Mouse (Mus musculus): ENCODE measurements around the gene Trim2.
A peak's percentile ranks its signal among the peaks of the same experiment; 100 is the strongest.

The Trim2 gene

GRCm38 (mm10) chr3:84284796-84285195 is 21.9 kb downstream of the Trim2 start:
- no peak for DNase-seq

- no peak for DNase-seq
These were observed 23.2 kb downstream of the Trim2 start for GRCm38 (mm10) chr3:84283524-84283923.

- no peak for DNase-seq
These were observed 24.7 kb downstream of the Trim2 start for GRCm38 (mm10) chr3:84281936-84282371.

- no peak for DNase-seq
These were observed 27.9 kb downstream of the Trim2 start for GRCm38 (mm10) chr3:84278809-84279208.

GRCm38 (mm10) chr3:84275124-84275523 is 31.6 kb downstream of the Trim2 start:
- DNase-seq: no peak

- DNase-seq: no peak
These were observed 34.2 kb downstream of the Trim2 start for GRCm38 (mm10) chr3:84272293-84273015.

GRCm38 (mm10) chr3:84271794-84272193 is 34.9 kb downstream of the Trim2 start:
- DNase-seq: no peak

- no peak for DNase-seq
These were observed 35.6 kb downstream of the Trim2 start for GRCm38 (mm10) chr3:84271058-84271457.

GRCm38 (mm10) chr3:84270624-84270995 is 36.1 kb downstream of the Trim2 start:
- no peak for DNase-seq

GRCm38 (mm10) chr3:84269987-84270623 is 36.6 kb downstream of the Trim2 start:
- DNase-seq: no peak

- DNase-seq: no peak
These were observed 38.2 kb downstream of the Trim2 start for GRCm38 (mm10) chr3:84268434-84268833.

GRCm38 (mm10) chr3:84266391-84266931 is 40.2 kb downstream of the Trim2 start:
- DNase-seq: no peak

- DNase-seq: no peak
These were observed 41.6 kb downstream of the Trim2 start for GRCm38 (mm10) chr3:84265084-84265483.

GRCm38 (mm10) chr3:84264395-84264794 is 42.3 kb downstream of the Trim2 start:
- no peak for DNase-seq

GRCm38 (mm10) chr3:84262804-84263203 is 43.9 kb downstream of the Trim2 start:
- DNase-seq: no peak

GRCm38 (mm10) chr3:84261863-84262262 is 44.8 kb downstream of the Trim2 start:
- DNase-seq: no peak

- no peak for DNase-seq
These were observed 45.8 kb downstream of the Trim2 start for GRCm38 (mm10) chr3:84260837-84261236.

GRCm38 (mm10) chr3:84260024-84260535 is 46.6 kb downstream of the Trim2 start:
- DNase-seq: no peak

- peak; percentile 48 for DNase-seq
These were observed 47.2 kb downstream of the Trim2 start for GRCm38 (mm10) chr3:84259281-84260023.

GRCm38 (mm10) chr3:84258518-84259031 is 48.1 kb downstream of the Trim2 start:
- DNase-seq: no peak

GRCm38 (mm10) chr3:84257989-84258517 is 48.6 kb downstream of the Trim2 start:
- no peak for DNase-seq

GRCm38 (mm10) chr3:84254520-84254878 is 52.2 kb downstream of the Trim2 start:
- no peak for DNase-seq

All from thymus, adult 18-20 months (tissue).